Mouse (Mus musculus): ENCODE measurements around the gene Knstrn. TPM values are rescaled to one million over a fixed set of nuclear protein-coding genes. Genes with fewer than 3 reads are reported as not detected.

Gene Knstrn
- polyA plus RNA-seq (2015; fragmentation: Nextera tagmentation; extraction: Ambion mirVana), result 90.7 and 94.0 TPM in 2 replicates

- Histone ChIP-seq H3K4me2 (ENCODE audit: low read depth, low read length) (peak within 1 kb of the TSS; percentile 91), H3K9ac (ENCODE audit: low read length) (peak within 1 kb of the TSS; percentile 93), H3K4me3 (ENCODE audit: low read length) (peak within 1 kb of the TSS; percentile 90), H3K9me3 (replicated peaks; ENCODE audit: control insufficient read depth, low read length) (no peaks in the 10 kb centered on the region), H3K36me3 (ENCODE audit: control insufficient read depth, insufficient read depth) (peaks cover 18% of the 10 kb centered on the region), H3K27me3 (ENCODE audit: control insufficient read depth, insufficient read depth, low read length) (no peaks in the 10 kb centered on the region), H3K27ac (ENCODE audit: low read length) (peak within 1 kb of the TSS; percentile 65), H3K4me1 (ENCODE audit: control insufficient read depth, insufficient read depth, low read length) (peaks cover 14% of the 10 kb centered on the region)
- peak; percentile 90 for ATAC-seq (replicated peaks; ENCODE audit: extremely low read depth, insufficient read depth, low FRiP score)
- WGBS, result 1% methylated on average over 49 of the region's 49 CpGs
Observed at GRCm38 (mm10) chr2:118813981-118814836, at the start of gene Knstrn. Gene Knstrn (plus strand): TSS chr2:118814003.

- Histone ChIP-seq H3K4me1 (ENCODE audit: control insufficient read depth, insufficient read depth, low read length) (peaks cover 52% of the 10 kb centered on the region), H3K4me2 (ENCODE audit: low read depth, low read length) (no peak overlapping the region)
Observed at GRCm38 (mm10) chr2:118764094-118764831, 49.5 kb upstream of the Knstrn start.

GRCm38 (mm10) chr2:118764875-118765274 lies 48.9 kb upstream of the Knstrn start:
- Histone ChIP-seq H3K4me3 (ENCODE audit: low read length) (no peak overlapping the region), H3K9ac (ENCODE audit: low read length) (no peak overlapping the region), H3K27me3 (ENCODE audit: control insufficient read depth, insufficient read depth, low read length) (no peaks in the 10 kb centered on the region), H3K4me2 (ENCODE audit: low read depth, low read length) (no peak overlapping the region), H3K36me3 (ENCODE audit: control insufficient read depth, insufficient read depth) (no peaks in the 10 kb centered on the region), H3K4me1 (ENCODE audit: control insufficient read depth, insufficient read depth, low read length) (peaks cover 47% of the 10 kb centered on the region), H3K27ac (ENCODE audit: low read length) (no peak overlapping the region), H3K9me3 (replicated peaks; ENCODE audit: control insufficient read depth, low read length) (no peaks in the 10 kb centered on the region; the same call in 1 of the 2 replicates)
- 77% methylated on average over 5 of the region's 5 CpGs for WGBS
- no peak for ATAC-seq (replicated peaks; ENCODE audit: extremely low read depth, insufficient read depth, low FRiP score)

More at GRCm38 (mm10) chr2:118764094-118764831, 49.5 kb upstream of the Knstrn start:
- ATAC-seq (replicated peaks; ENCODE audit: extremely low read depth, insufficient read depth, low FRiP score), result no peak
- Histone ChIP-seq H3K36me3 (ENCODE audit: control insufficient read depth, insufficient read depth) (no peaks in the 10 kb centered on the region), H3K9ac (ENCODE audit: low read length) (no peak overlapping the region), H3K27ac (ENCODE audit: low read length) (peak overlapping the region; percentile 20; the same call in 1 of the 2 replicates), H3K27me3 (ENCODE audit: control insufficient read depth, insufficient read depth, low read length) (no peaks in the 10 kb centered on the region), H3K9me3 (replicated peaks; ENCODE audit: control insufficient read depth, low read length) (no peaks in the 10 kb centered on the region), H3K4me3 (ENCODE audit: low read length) (no peak overlapping the region)
- WGBS, result 21% methylated on average over 11 of the region's 11 CpGs

- Histone ChIP-seq H3K27me3 (ENCODE audit: control insufficient read depth, insufficient read depth, low read length) (no peaks in the 10 kb centered on the region), H3K4me2 (ENCODE audit: low read depth, low read length) (no peak overlapping the region), H3K4me1 (ENCODE audit: control insufficient read depth, insufficient read depth, low read length) (peaks cover 32% of the 10 kb centered on the region), H3K27ac (ENCODE audit: low read length) (no peak overlapping the region), H3K36me3 (ENCODE audit: control insufficient read depth, insufficient read depth) (no peaks in the 10 kb centered on the region), H3K9ac (ENCODE audit: low read length) (no peak overlapping the region), H3K9me3 (replicated peaks; ENCODE audit: control insufficient read depth, low read length) (no peaks in the 10 kb centered on the region; the same call in 1 of the 2 replicates), H3K4me3 (ENCODE audit: low read length) (no peak overlapping the region)
- 60% methylated on average over 10 of the region's 10 CpGs for WGBS
- ATAC-seq (replicated peaks; ENCODE audit: extremely low read depth, insufficient read depth, low FRiP score), result no peak
Observed at GRCm38 (mm10) chr2:118766041-118767033, 47.5 kb upstream of the Knstrn start.

GRCm38 (mm10) chr2:118772158-118772874 lies 41.5 kb upstream of the Knstrn start, which contains the start of gene Phgr1:
Gene Phgr1 (plus strand): TSS chr2:118772769.
- ATAC-seq (replicated peaks; ENCODE audit: extremely low read depth, insufficient read depth, low FRiP score), result no peak
- WGBS, result 76% methylated on average over 6 of the region's 6 CpGs

GRCm38 (mm10) chr2:118774536-118774935 lies 39.3 kb upstream of the Knstrn start:
- Histone ChIP-seq H3K4me2 (ENCODE audit: low read depth, low read length) (no peak overlapping the region), H3K9ac (ENCODE audit: low read length) (no peak overlapping the region), H3K36me3 (ENCODE audit: control insufficient read depth, insufficient read depth) (no peaks in the 10 kb centered on the region), H3K4me3 (ENCODE audit: low read length) (no peak overlapping the region), H3K27me3 (ENCODE audit: control insufficient read depth, insufficient read depth, low read length) (no peaks in the 10 kb centered on the region), H3K4me1 (ENCODE audit: control insufficient read depth, insufficient read depth, low read length) (peaks cover 9% of the 10 kb centered on the region), H3K27ac (ENCODE audit: low read length) (no peak overlapping the region), H3K9me3 (replicated peaks; ENCODE audit: control insufficient read depth, low read length) (no peaks in the 10 kb centered on the region; the same call in 1 of the 2 replicates)
- WGBS, result 57% methylated on average over 2 of the region's 2 CpGs
- no peak for ATAC-seq (replicated peaks; ENCODE audit: extremely low read depth, insufficient read depth, low FRiP score)

More at GRCm38 (mm10) chr2:118772158-118772874, 41.5 kb upstream of the Knstrn start, which contains the start of gene Phgr1:
- no peak within 1 kb of the TSS for H3K27ac ChIP-seq (ENCODE audit: low read length)
- peaks cover 2% of the 10 kb centered on the region; the same call in 1 of the 2 replicates for H3K4me1 ChIP-seq (ENCODE audit: control insufficient read depth, insufficient read depth, low read length)
- H3K4me3 ChIP-seq (ENCODE audit: low read length), result no peak within 1 kb of the TSS
- H3K9me3 ChIP-seq (replicated peaks; ENCODE audit: control insufficient read depth, low read length), result no peaks in the 10 kb centered on the region; the same call in 1 of the 2 replicates
- H3K9ac ChIP-seq (ENCODE audit: low read length), result no peak within 1 kb of the TSS
- no peaks in the 10 kb centered on the region for H3K27me3 ChIP-seq (ENCODE audit: control insufficient read depth, insufficient read depth, low read length)
- no peaks in the 10 kb centered on the region for H3K36me3 ChIP-seq (ENCODE audit: control insufficient read depth, insufficient read depth)
- H3K4me2 ChIP-seq (ENCODE audit: low read depth, low read length), result no peak within 1 kb of the TSS

GRCm38 (mm10) chr2:118775396-118775795 lies 38.4 kb upstream of the Knstrn start:
- ATAC-seq (replicated peaks; ENCODE audit: extremely low read depth, insufficient read depth, low FRiP score), result no peak
- no peak overlapping the region for H3K4me3 ChIP-seq (ENCODE audit: low read length)
- no peak overlapping the region for H3K4me2 ChIP-seq (ENCODE audit: low read depth, low read length)
- H3K27me3 ChIP-seq (ENCODE audit: control insufficient read depth, insufficient read depth, low read length), result no peaks in the 10 kb centered on the region; the same call in 1 of the 2 replicates
- H3K4me1 ChIP-seq (ENCODE audit: control insufficient read depth, insufficient read depth, low read length), result peaks cover 11% of the 10 kb centered on the region
- 53% methylated on average over 1 of the region's 1 CpGs for WGBS
- H3K27ac ChIP-seq (ENCODE audit: low read length), result no peak overlapping the region
- no peaks in the 10 kb centered on the region for H3K36me3 ChIP-seq (ENCODE audit: control insufficient read depth, insufficient read depth)
- H3K9me3 ChIP-seq (replicated peaks; ENCODE audit: control insufficient read depth, low read length), result no peaks in the 10 kb centered on the region
- H3K9ac ChIP-seq (ENCODE audit: low read length), result no peak overlapping the region

GRCm38 (mm10) chr2:118775846-118776245 lies 38.0 kb upstream of the Knstrn start:
- Histone ChIP-seq H3K27me3 (ENCODE audit: control insufficient read depth, insufficient read depth, low read length) (no peaks in the 10 kb centered on the region; the same call in none of the 2 replicates), H3K9ac (ENCODE audit: low read length) (no peak overlapping the region), H3K4me1 (ENCODE audit: control insufficient read depth, insufficient read depth, low read length) (peaks cover 11% of the 10 kb centered on the region), H3K9me3 (replicated peaks; ENCODE audit: control insufficient read depth, low read length) (no peaks in the 10 kb centered on the region), H3K27ac (ENCODE audit: low read length) (peak overlapping the region; percentile 27; the same call in 1 of the 2 replicates), H3K36me3 (ENCODE audit: control insufficient read depth, insufficient read depth) (no peaks in the 10 kb centered on the region), H3K4me2 (ENCODE audit: low read depth, low read length) (no peak overlapping the region), H3K4me3 (ENCODE audit: low read length) (no peak overlapping the region)
- 52% methylated on average over 3 of the region's 4 CpGs for WGBS
- ATAC-seq (replicated peaks; ENCODE audit: extremely low read depth, insufficient read depth, low FRiP score), result no peak

Data from heart, embryonic 16.5 days (tissue).